Mouse (Mus musculus): ENCODE results near the gene Adap1. TPM values are rescaled to one million over a fixed set of nuclear protein-coding genes. Genes with fewer than 3 reads are reported as not detected.
A peak's percentile ranks its signal among the peaks of the same experiment; 100 is the strongest.

The Adap1 gene
- polyA plus RNA-seq, 1 experiment from 2014 or later = 2.6 TPM

DNA sequence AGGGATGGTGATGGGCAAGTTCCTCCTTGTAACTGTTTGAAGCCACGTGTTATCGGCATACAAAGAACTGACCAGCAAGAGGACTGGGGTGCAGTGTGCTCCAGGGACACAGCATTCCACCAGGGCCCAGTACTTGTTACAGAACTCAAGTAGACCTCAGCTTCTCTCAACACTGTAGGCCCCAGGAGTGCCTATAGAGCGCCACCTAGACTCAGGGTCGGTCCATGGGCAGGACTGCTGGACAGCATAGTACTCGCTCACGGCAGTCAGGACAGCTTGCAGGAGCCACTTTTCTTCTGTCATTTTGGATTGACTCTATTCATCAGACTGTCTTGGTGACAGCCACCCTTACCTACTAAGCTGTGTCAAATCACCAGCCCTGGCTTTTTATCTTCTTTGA is 70.5 kb downstream of the Adap1 start:
- Histone ChIP-seq H3K9ac (ENCODE audit: low read length) (no peak overlapping the region), H3K4me3 (replicated peaks; ENCODE audit: low read length) (no peak overlapping the region), H3K4me2 (ENCODE audit: low read depth, low read length) (no peak overlapping the region), H3K9me3 (replicated peaks; ENCODE audit: control insufficient read depth, low read length) (no peaks in the 10 kb centered on the region), H3K27ac (ENCODE audit: low read length) (no peak overlapping the region), H3K27me3 (ENCODE audit: control insufficient read depth, insufficient read depth, low read length) (no peaks in the 10 kb centered on the region), H3K36me3 (ENCODE audit: control insufficient read depth, insufficient read depth, low read length) (0 out of 2 replicates have a peak, but pooled peaks cover 3% of the 10 kb centered on the region), H3K4me1 (ENCODE audit: control insufficient read depth, insufficient read depth, low read length) (peaks cover 41% of the 10 kb centered on the region)
- WGBS = 84% methylated on average over 6 of the region's 6 CpGs
- no peak for ATAC-seq (ENCODE audit: insufficient read depth, low FRiP score)

DNA sequence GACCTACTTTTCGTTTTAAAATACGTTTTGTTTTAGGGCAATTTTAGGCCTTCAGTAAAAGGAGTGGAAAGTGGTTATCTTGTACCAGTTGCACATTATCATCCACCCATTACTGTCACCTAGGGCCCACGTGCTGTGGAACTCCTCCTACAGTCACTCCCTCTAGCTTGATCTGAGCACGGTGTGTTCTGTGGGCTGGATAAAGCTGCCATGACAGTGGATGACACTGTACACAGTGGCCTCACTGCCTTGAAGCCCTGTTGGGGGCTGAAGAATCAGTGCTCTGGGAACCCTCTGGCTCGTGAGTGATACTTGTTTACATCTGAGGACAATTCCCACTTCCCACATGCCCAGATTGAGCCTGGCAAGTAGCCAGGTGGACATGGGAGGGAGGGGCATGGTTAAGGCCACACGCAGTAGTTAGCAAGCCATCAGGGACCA is 72.1 kb downstream of the Adap1 start:
- no peak for ATAC-seq (ENCODE audit: insufficient read depth, low FRiP score)
- H3K4me1 ChIP-seq (ENCODE audit: control insufficient read depth, insufficient read depth, low read length) = peaks cover 31% of the 10 kb centered on the region
- no peaks in the 10 kb centered on the region for H3K27me3 ChIP-seq (ENCODE audit: control insufficient read depth, insufficient read depth, low read length)
- peak overlapping the region; percentile 86 for H3K4me3 ChIP-seq (replicated peaks; ENCODE audit: low read length)
- 0 out of 2 replicates have a peak, but pooled peaks cover 7% of the 10 kb centered on the region for H3K36me3 ChIP-seq (ENCODE audit: control insufficient read depth, insufficient read depth, low read length)
- H3K4me2 ChIP-seq (ENCODE audit: low read depth, low read length) = peak overlapping the region; percentile 93
- peak overlapping the region; percentile 95 for H3K27ac ChIP-seq (ENCODE audit: low read length)
- H3K9me3 ChIP-seq (replicated peaks; ENCODE audit: control insufficient read depth, low read length) = no peaks in the 10 kb centered on the region
- WGBS = under 1% methylated on average over 6 of the region's 6 CpGs
- H3K9ac ChIP-seq (ENCODE audit: low read length) = peak overlapping the region; percentile 93

DNA sequence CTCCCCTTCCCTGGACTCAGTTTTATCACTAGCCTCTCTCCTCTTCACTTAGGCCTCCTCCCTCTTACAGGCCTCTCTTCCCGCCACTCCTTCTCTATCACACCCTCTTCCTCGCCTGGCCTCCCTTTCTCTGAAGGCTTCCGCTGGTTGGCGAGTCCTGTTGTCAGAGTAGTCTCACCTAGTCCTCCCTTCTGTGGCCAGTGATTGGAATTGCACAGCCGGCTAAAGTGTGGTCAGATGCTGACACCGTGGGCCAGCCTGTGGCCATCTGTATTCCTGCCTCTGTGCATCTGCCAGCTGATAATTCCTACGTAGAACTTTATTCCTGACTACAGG is 72.5 kb downstream of the Adap1 start:
- ATAC-seq (ENCODE audit: insufficient read depth, low FRiP score) = peak; percentile 20
- 0 out of 2 replicates have a peak, but pooled peaks cover 7% of the 10 kb centered on the region for H3K36me3 ChIP-seq (ENCODE audit: control insufficient read depth, insufficient read depth, low read length)
- WGBS = under 1% methylated on average over 7 of the region's 7 CpGs
- peak overlapping the region; percentile 95 for H3K27ac ChIP-seq (ENCODE audit: low read length)
- H3K4me3 ChIP-seq (replicated peaks; ENCODE audit: low read length) = peak overlapping the region; percentile 86
- no peaks in the 10 kb centered on the region for H3K27me3 ChIP-seq (ENCODE audit: control insufficient read depth, insufficient read depth, low read length)
- peak overlapping the region; percentile 93 for H3K9ac ChIP-seq (ENCODE audit: low read length)
- H3K9me3 ChIP-seq (replicated peaks; ENCODE audit: control insufficient read depth, low read length) = no peaks in the 10 kb centered on the region
- peaks cover 31% of the 10 kb centered on the region for H3K4me1 ChIP-seq (ENCODE audit: control insufficient read depth, insufficient read depth, low read length)
- peak overlapping the region; percentile 93 for H3K4me2 ChIP-seq (ENCODE audit: low read depth, low read length)

- WGBS = under 1% methylated on average over 90 of the region's 90 CpGs
- H3K9ac ChIP-seq (ENCODE audit: low read length) = peak within 1 kb of the TSS; percentile 93
- peak; percentile 94 for ATAC-seq (ENCODE audit: insufficient read depth, low FRiP score)
- H3K4me1 ChIP-seq (ENCODE audit: control insufficient read depth, insufficient read depth, low read length) = peaks cover 31% of the 10 kb centered on the region
- H3K36me3 ChIP-seq (ENCODE audit: control insufficient read depth, insufficient read depth, low read length) = 0 out of 2 replicates have a peak, but pooled peaks cover 7% of the 10 kb centered on the region
- H3K4me3 ChIP-seq (replicated peaks; ENCODE audit: low read length) = peak within 1 kb of the TSS; percentile 86
- H3K27me3 ChIP-seq (ENCODE audit: control insufficient read depth, insufficient read depth, low read length) = no peaks in the 10 kb centered on the region
- H3K27ac ChIP-seq (ENCODE audit: low read length) = peak within 1 kb of the TSS; percentile 95
- no peaks in the 10 kb centered on the region for H3K9me3 ChIP-seq (replicated peaks; ENCODE audit: control insufficient read depth, low read length)
- peak within 1 kb of the TSS; percentile 93 for H3K4me2 ChIP-seq (ENCODE audit: low read depth, low read length)
Measured at GRCm38 (mm10) chr5:139252081-139252909, 73.1 kb downstream of the Adap1 start, which contains the start of gene Get4. Gene Get4, plus strand, starts transcription at chr5:139252324.

DNA sequence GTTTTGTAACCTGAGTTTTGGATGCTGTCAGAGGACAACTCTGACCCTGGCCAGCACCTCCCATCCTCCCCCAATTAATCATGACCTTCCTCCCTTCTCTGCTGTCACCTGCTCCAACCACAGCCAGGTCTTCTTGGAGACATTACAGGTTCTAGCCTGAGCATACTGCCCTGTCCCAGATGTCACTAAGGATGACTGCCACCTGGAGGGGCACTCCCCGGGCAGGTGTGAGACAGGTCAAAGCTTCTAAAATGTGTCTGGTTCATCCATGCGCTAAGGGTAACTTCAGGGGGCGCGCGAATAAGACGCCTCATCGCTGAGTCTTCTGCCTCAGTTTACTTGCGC is 73.7 kb downstream of the Adap1 start:
- WGBS = under 1% methylated on average over 8 of the region's 8 CpGs
- Histone ChIP-seq H3K4me3 (replicated peaks; ENCODE audit: low read length) (peak overlapping the region; percentile 86), H3K9me3 (replicated peaks; ENCODE audit: control insufficient read depth, low read length) (no peaks in the 10 kb centered on the region), H3K4me2 (ENCODE audit: low read depth, low read length) (peak overlapping the region; percentile 67), H3K27ac (ENCODE audit: low read length) (peak overlapping the region; percentile 78), H3K27me3 (ENCODE audit: control insufficient read depth, insufficient read depth, low read length) (no peaks in the 10 kb centered on the region), H3K4me1 (ENCODE audit: control insufficient read depth, insufficient read depth, low read length) (peaks cover 29% of the 10 kb centered on the region), H3K36me3 (ENCODE audit: control insufficient read depth, insufficient read depth, low read length) (0 out of 2 replicates have a peak, but pooled peaks cover 10% of the 10 kb centered on the region), H3K9ac (ENCODE audit: low read length) (peak overlapping the region; percentile 77)
- peak; percentile 26 for ATAC-seq (ENCODE audit: insufficient read depth, low FRiP score)

- H3K9ac ChIP-seq (ENCODE audit: low read length) = peak overlapping the region; percentile 77
- H3K9me3 ChIP-seq (replicated peaks; ENCODE audit: control insufficient read depth, low read length) = no peaks in the 10 kb centered on the region
- H3K4me3 ChIP-seq (replicated peaks; ENCODE audit: low read length) = peak overlapping the region; percentile 86
- peaks cover 26% of the 10 kb centered on the region for H3K4me1 ChIP-seq (ENCODE audit: control insufficient read depth, insufficient read depth, low read length)
- peak overlapping the region; percentile 78 for H3K27ac ChIP-seq (ENCODE audit: low read length)
- H3K36me3 ChIP-seq (ENCODE audit: control insufficient read depth, insufficient read depth, low read length) = 0 out of 2 replicates have a peak, but pooled peaks cover 10% of the 10 kb centered on the region
- no peak for ATAC-seq (ENCODE audit: insufficient read depth, low FRiP score)
- WGBS = 77% methylated on average over 7 of the region's 7 CpGs
- peak overlapping the region; percentile 67 for H3K4me2 ChIP-seq (ENCODE audit: low read depth, low read length)
- no peaks in the 10 kb centered on the region for H3K27me3 ChIP-seq (ENCODE audit: control insufficient read depth, insufficient read depth, low read length)
Measured at GRCm38 (mm10) chr5:139251279-139251678, 74.1 kb downstream of the Adap1 start.

- ATAC-seq (ENCODE audit: insufficient read depth, low FRiP score) = no peak
- no peak overlapping the region for H3K4me3 ChIP-seq (replicated peaks; ENCODE audit: low read length)
- H3K4me2 ChIP-seq (ENCODE audit: low read depth, low read length) = no peak overlapping the region
- 0 out of 2 replicates have a peak, but pooled peaks cover 18% of the 10 kb centered on the region for H3K36me3 ChIP-seq (ENCODE audit: control insufficient read depth, insufficient read depth, low read length)
- no peaks in the 10 kb centered on the region for H3K9me3 ChIP-seq (replicated peaks; ENCODE audit: control insufficient read depth, low read length)
- WGBS = 79% methylated on average over 3 of the region's 3 CpGs
- H3K27ac ChIP-seq (ENCODE audit: low read length) = no peak overlapping the region
- H3K27me3 ChIP-seq (ENCODE audit: control insufficient read depth, insufficient read depth, low read length) = no peaks in the 10 kb centered on the region
- H3K4me1 ChIP-seq (ENCODE audit: control insufficient read depth, insufficient read depth, low read length) = peaks cover 16% of the 10 kb centered on the region
- H3K9ac ChIP-seq (ENCODE audit: low read length) = no peak overlapping the region
Measured at GRCm38 (mm10) chr5:139248846-139249245, 76.6 kb downstream of the Adap1 start.

GRCm38 (mm10) chr5:139247767-139248166 is 77.7 kb downstream of the Adap1 start:
- Histone ChIP-seq H3K9ac (ENCODE audit: low read length) (no peak overlapping the region), H3K27ac (ENCODE audit: low read length) (no peak overlapping the region), H3K4me3 (replicated peaks; ENCODE audit: low read length) (no peak overlapping the region), H3K4me1 (ENCODE audit: control insufficient read depth, insufficient read depth, low read length) (peaks cover 8% of the 10 kb centered on the region; the same call in 1 of the 2 replicates), H3K4me2 (ENCODE audit: low read depth, low read length) (no peak overlapping the region), H3K9me3 (replicated peaks; ENCODE audit: control insufficient read depth, low read length) (no peaks in the 10 kb centered on the region), H3K27me3 (ENCODE audit: control insufficient read depth, insufficient read depth, low read length) (no peaks in the 10 kb centered on the region), H3K36me3 (ENCODE audit: control insufficient read depth, insufficient read depth, low read length) (0 out of 2 replicates have a peak, but pooled peaks cover 18% of the 10 kb centered on the region)
- 77% methylated on average over 3 of the region's 3 CpGs for WGBS
- ATAC-seq (ENCODE audit: insufficient read depth, low FRiP score) = no peak

GRCm38 (mm10) chr5:139243384-139243783 is 82.0 kb downstream of the Adap1 start:
- no peak overlapping the region for H3K4me2 ChIP-seq (ENCODE audit: low read depth, low read length)
- no peak overlapping the region for H3K4me3 ChIP-seq (replicated peaks; ENCODE audit: low read length)
- no peak for ATAC-seq (ENCODE audit: insufficient read depth, low FRiP score)
- H3K27me3 ChIP-seq (ENCODE audit: control insufficient read depth, insufficient read depth, low read length) = no peaks in the 10 kb centered on the region
- no peak overlapping the region for H3K9ac ChIP-seq (ENCODE audit: low read length)
- H3K4me1 ChIP-seq (ENCODE audit: control insufficient read depth, insufficient read depth, low read length) = no peaks in the 10 kb centered on the region
- no peak overlapping the region for H3K27ac ChIP-seq (ENCODE audit: low read length)
- 77% methylated on average over 1 of the region's 1 CpGs for WGBS
- H3K36me3 ChIP-seq (ENCODE audit: control insufficient read depth, insufficient read depth, low read length) = peaks cover 15% of the 10 kb centered on the region; the same call in 1 of the 2 replicates
- H3K9me3 ChIP-seq (replicated peaks; ENCODE audit: control insufficient read depth, low read length) = no peaks in the 10 kb centered on the region

All from stomach, embryonic 16.5 days (tissue).